Mouse (Mus musculus): Measurements from ENCODE around the gene Cep97.

DNA sequence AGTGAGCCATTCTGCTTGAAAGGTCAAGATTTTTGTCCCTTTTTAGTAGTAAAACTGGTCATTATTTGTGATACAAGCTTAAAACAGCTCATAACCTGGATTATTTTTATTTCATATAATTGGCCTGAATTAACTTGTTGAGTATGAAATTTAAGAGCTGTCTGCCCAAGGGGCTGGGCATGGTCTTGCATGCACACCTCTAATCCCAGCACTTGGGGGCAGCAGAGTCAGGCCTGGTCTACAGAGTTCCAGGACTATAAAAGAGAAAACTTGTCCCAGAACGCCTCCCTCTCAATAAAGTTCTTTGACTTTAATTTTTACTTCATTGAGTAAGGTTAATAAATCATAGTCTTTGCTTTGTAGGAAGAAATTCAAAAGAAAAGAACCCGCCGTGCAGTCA is 34.5 kb upstream of the Cep97 start:
- TF ChIP-seq CTCF (IDR thresholded peaks at IDR 0.05; ENCODE audit: insufficient read depth, low read depth, low read length) (no peak), POLR2A (IDR thresholded peaks at IDR 0.05; ENCODE audit: insufficient read depth, low read depth, low read length) (no peak)

All from olfactory bulb, adult 2 months (tissue).